Mouse (Mus musculus) megakaryocyte, embryonic 14.5 days (primary cell): ENCODE data around the gene Bmi1.

ENCODE experiments used
- FLI1 ChIP-seq: IDR thresholded peaks from 2 replicates; pipeline ENCODE4 v1.6.1; 2012; ENCODE audit warnings: low read length, inconsistent platforms, mixed read lengths
- GATA1 ChIP-seq: IDR thresholded peaks from 3 replicates; pipeline ENCODE4 v1.6.1; 2012; ENCODE audit warnings: mixed read lengths, low read length, inconsistent platforms, borderline replicate concordance

DNA sequence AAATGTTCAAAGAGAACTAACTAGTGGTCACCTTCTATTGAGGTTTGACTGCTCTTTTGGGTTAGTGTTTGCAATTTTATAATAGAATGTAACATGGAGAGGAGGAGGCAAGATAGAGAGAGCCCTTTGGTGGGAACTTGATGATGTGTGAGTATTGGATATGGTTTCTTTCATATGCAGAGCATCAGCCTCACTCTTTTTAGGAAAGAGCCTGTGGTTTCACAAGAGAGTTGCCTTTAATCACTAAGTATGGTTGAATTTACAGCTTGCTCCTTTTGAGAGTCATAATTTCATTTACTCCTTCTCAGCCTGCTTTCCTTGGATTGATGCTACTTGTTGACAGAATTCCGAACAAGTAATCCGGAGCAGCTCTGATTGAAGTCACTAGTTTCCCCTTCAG is 2.9 kb downstream of the Bmi1 start:
- TF ChIP-seq FLI1 (no peak), GATA1 (no peak)
